Mouse (Mus musculus) testis, adult 2 months (tissue): ENCODE results near the gene Taar4.

Source experiments
- CTCF ChIP-seq: fragments of 200-500 bp; IDR thresholded peaks from 2 replicates; pipeline ENCODE4 v1.5.1; 2012; ENCODE audit warnings: low read depth, mild to moderate bottlenecking, inconsistent platforms, low read length, moderate library complexity; ENCODE audit not compliant: control insufficient read depth, insufficient read depth, insufficient replicate concordance
- POLR2A ChIP-seq: fragments of 200-500 bp; IDR thresholded peaks from 2 replicates; pipeline ENCODE4 v1.6.1; 2012; ENCODE audit warnings: low read depth, mild to moderate bottlenecking, inconsistent platforms, low read length, moderate library complexity; ENCODE audit not compliant: control insufficient read depth

DNA sequence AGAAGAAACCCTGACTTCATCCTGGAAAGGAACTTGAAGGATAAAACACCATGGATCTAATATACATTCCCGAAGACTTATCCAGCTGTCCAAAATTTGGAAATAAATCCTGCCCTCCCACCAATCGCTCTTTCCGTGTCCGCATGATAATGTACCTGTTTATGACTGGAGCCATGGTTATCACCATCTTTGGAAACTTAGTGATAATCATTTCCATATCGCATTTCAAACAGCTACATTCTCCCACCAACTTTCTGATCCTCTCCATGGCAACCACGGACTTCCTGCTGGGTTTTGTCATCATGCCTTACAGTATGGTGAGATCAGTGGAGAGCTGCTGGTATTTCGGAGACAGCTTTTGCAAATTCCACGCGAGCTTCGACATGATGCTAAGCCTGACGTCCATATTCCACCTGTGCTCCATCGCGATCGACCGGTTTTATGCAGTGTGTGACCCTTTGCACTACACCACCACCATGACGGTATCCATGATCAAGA lies 10.7 kb upstream of the Taar4 start, which contains the start of gene Taar3:
- no peak for TF ChIP-seq CTCF
- TF ChIP-seq POLR2A: no peak
